8 mouse cellular contexts compared by ENCODE assay signal in genomic region chr17:48410299-48410785, GRCm38 (mm10). TPM values are rescaled to one million over a fixed set of nuclear protein-coding genes. Genes with fewer than 3 reads are reported as not detected.
DNase-seq lines count a peak whose midpoint lies in the region; ATAC-seq lines count a peak whose summit lies in the region.

No protein-coding gene starts in this region.

- peak overlapping the region; percentile 96 for H3K4me3 ChIP-seq in heart, embryonic 11.5 days (ENCODE audit: low read depth, low read length)
- peak overlapping the region; percentile 72 for H3K4me3 ChIP-seq in forebrain, embryonic 16.5 days (replicated peaks; ENCODE audit: low read length)
- peak overlapping the region; percentile 83 for H3K4me3 ChIP-seq in liver, embryonic 13.5 days (replicated peaks)

- under 1% methylated on average over 13 of the region's 13 CpGs for WGBS in heart, embryonic 11.5 days (ENCODE audit: insufficient replicate concordance)
- 0% methylated on average over 13 of the region's 13 CpGs for WGBS in forebrain, embryonic 16.5 days
- WGBS in liver, embryonic 13.5 days (ENCODE audit: insufficient replicate concordance): under 1% methylated on average over 13 of the region's 13 CpGs

- ATAC-seq in heart, embryonic 11.5 days (replicated peaks; ENCODE audit: insufficient number of reproducible peaks, low FRiP score, low TSS enrichment): peak; percentile 4; the same call in 1 of the 2 replicates
- peak; percentile 6 for ATAC-seq in forebrain, embryonic 16.5 days
- peak; percentile 29 for ATAC-seq in liver, embryonic 13.5 days (ENCODE audit: low read depth)

- H3K4me1 ChIP-seq in heart, embryonic 11.5 days (ENCODE audit: control insufficient read depth, insufficient read depth, low read length): peaks cover 18% of the 10 kb centered on the region
- peaks cover 33% of the 10 kb centered on the region for H3K4me1 ChIP-seq in forebrain, embryonic 16.5 days (replicated peaks; ENCODE audit: control insufficient read depth, insufficient read depth, low read length)
- H3K4me1 ChIP-seq in liver, embryonic 13.5 days (replicated peaks): peaks cover 53% of the 10 kb centered on the region

- no peaks in the 10 kb centered on the region for H3K27me3 ChIP-seq in heart, embryonic 11.5 days (ENCODE audit: control insufficient read depth, insufficient read depth, low read length)
- no peaks in the 10 kb centered on the region for H3K27me3 ChIP-seq in forebrain, embryonic 16.5 days (replicated peaks; ENCODE audit: control insufficient read depth, insufficient read depth, low read length)
- H3K27me3 ChIP-seq in liver, embryonic 13.5 days: no peaks in the 10 kb centered on the region

- H3K9me3 ChIP-seq in heart, embryonic 11.5 days (replicated peaks; ENCODE audit: control insufficient read depth, low read length): no peaks in the 10 kb centered on the region
- H3K9me3 ChIP-seq in forebrain, embryonic 16.5 days (ENCODE audit: control insufficient read depth, low read length): no peaks in the 10 kb centered on the region
- H3K9me3 ChIP-seq in liver, embryonic 13.5 days (replicated peaks): no peaks in the 10 kb centered on the region

- H3K36me3 ChIP-seq in heart, embryonic 11.5 days (ENCODE audit: control insufficient read depth, insufficient read depth, low read length): no peaks in the 10 kb centered on the region
- no peaks in the 10 kb centered on the region; the same call in 1 of the 2 replicates for H3K36me3 ChIP-seq in forebrain, embryonic 16.5 days (ENCODE audit: control insufficient read depth, insufficient read depth)
- peaks cover 43% of the 10 kb centered on the region for H3K36me3 ChIP-seq in liver, embryonic 13.5 days

- peak overlapping the region; percentile 89 for H3K9ac ChIP-seq in heart, embryonic 11.5 days (ENCODE audit: low read depth, low read length)
- peak overlapping the region; percentile 80 for H3K9ac ChIP-seq in forebrain, embryonic 16.5 days (replicated peaks; ENCODE audit: low read depth, low read length)
- H3K9ac ChIP-seq in liver, embryonic 13.5 days: peak overlapping the region; percentile 93

- DNase-seq in heart, postnatal 4 days: no peak
- DNase-seq in NIH3T3 (ENCODE audit: low read depth): peak; percentile 65
- DNase-seq in liver, embryonic 13.5 days: no peak
- DNase-seq in left cerebral cortex, adult 11 months (ENCODE audit: low spot score): no peak
- DNase-seq in gastrocnemius, postnatal 4 days (ENCODE audit: low spot score in 2 of 2): no peak
- DNase-seq in layer of hippocampus, postnatal 14 days (ENCODE audit: low spot score in 2 of 2): no peak

- H3K4me2 ChIP-seq in heart, embryonic 11.5 days: peak overlapping the region; percentile 83
- peak overlapping the region; percentile 88 for H3K4me2 ChIP-seq in forebrain, embryonic 16.5 days (ENCODE audit: low read length)
- H3K4me2 ChIP-seq in liver, embryonic 13.5 days: peak overlapping the region; percentile 84

- peak overlapping the region; percentile 99 for H3K27ac ChIP-seq in heart, embryonic 11.5 days (ENCODE audit: low read depth, low read length)
- peak overlapping the region; percentile 98 for H3K27ac ChIP-seq in forebrain, embryonic 16.5 days (ENCODE audit: low read length)
- peak overlapping the region; percentile 98 for H3K27ac ChIP-seq in liver, embryonic 13.5 days

RNA-seq across cellular contexts. Expression of gene Oard1, which starts 0.5 kb away (rescaled TPM):
- polyA plus RNA-seq in heart, embryonic 11.5 days (2014; fragmentation: Nextera tagmentation; extraction: Ambion mirVana): 47.4 and 48.0 TPM in 2 replicates
- 10 to 100 TPM; 14.5 to 14.6 TPM for total RNA-seq in heart, postnatal 4 days (2021)
- 49.1 and 54.5 TPM in 2 replicates for polyA plus RNA-seq in forebrain, embryonic 16.5 days (2015; fragmentation: Nextera tagmentation; extraction: Ambion mirVana)
- 58.9 and 61.8 TPM in 2 replicates for polyA plus RNA-seq in liver, embryonic 13.5 days (2015; fragmentation: Nextera tagmentation; extraction: Ambion mirVana)
- total RNA-seq in gastrocnemius, postnatal 4 days (2021): 10 to 100 TPM; 11.7 to 13.4 TPM
- 10 to 100 TPM; 10.7 to 11.2 TPM for total RNA-seq in layer of hippocampus, postnatal 14 days (2021)

RNA-seq across cellular contexts. Expression of gene Nfya, which starts 0.6 kb away (rescaled TPM):
- polyA plus RNA-seq in heart, embryonic 11.5 days (2014; fragmentation: Nextera tagmentation; extraction: Ambion mirVana): 16.9 and 19.6 TPM in 2 replicates
- 10 to 100 TPM; 29.0 to 33.2 TPM for total RNA-seq in heart, postnatal 4 days (2021)
- polyA plus RNA-seq in forebrain, embryonic 16.5 days (2015; fragmentation: Nextera tagmentation; extraction: Ambion mirVana): 19.7 and 21.8 TPM in 2 replicates
- 7.2 and 9.7 TPM in 2 replicates for polyA plus RNA-seq in liver, embryonic 13.5 days (2015; fragmentation: Nextera tagmentation; extraction: Ambion mirVana)
- 10 to 100 TPM; 26.9 to 29.3 TPM for total RNA-seq in gastrocnemius, postnatal 4 days (2021)
- 10 to 100 TPM; 30.3 to 42.0 TPM for total RNA-seq in layer of hippocampus, postnatal 14 days (2021)

RNA-seq across cellular contexts. Expression of gene Apobec2, which starts 22.4 kb away (rescaled TPM):
- polyA plus RNA-seq in heart, embryonic 11.5 days (2014; fragmentation: Nextera tagmentation; extraction: Ambion mirVana): 213 and 216 TPM in 2 replicates
- 100 to 1,000 TPM; 207 to 216 TPM for total RNA-seq in heart, postnatal 4 days (2021)
- 0.29 and 0.43 TPM in 2 replicates for polyA plus RNA-seq in forebrain, embryonic 16.5 days (2015; fragmentation: Nextera tagmentation; extraction: Ambion mirVana)
- 1.2 TPM in 2 replicates for polyA plus RNA-seq in liver, embryonic 13.5 days (2015; fragmentation: Nextera tagmentation; extraction: Ambion mirVana)
- total RNA-seq in gastrocnemius, postnatal 4 days (2021): 100 to 1,000 TPM; 585 to 600 TPM
- total RNA-seq in layer of hippocampus, postnatal 14 days (2021): under 1 TPM; 0.30 to 0.45 TPM

RNA-seq across cellular contexts. Expression of gene Tspo2, which starts 41.0 kb away (rescaled TPM):
- 2.1 TPM in 2 replicates for polyA plus RNA-seq in heart, embryonic 11.5 days (2014; fragmentation: Nextera tagmentation; extraction: Ambion mirVana)
- total RNA-seq in heart, postnatal 4 days (2021): under 1 TPM; 0.36 to 0.47 TPM
- polyA plus RNA-seq in forebrain, embryonic 16.5 days (2015; fragmentation: Nextera tagmentation; extraction: Ambion mirVana): 2.0 and 2.5 TPM in 2 replicates
- polyA plus RNA-seq in liver, embryonic 13.5 days (2015; fragmentation: Nextera tagmentation; extraction: Ambion mirVana): 134 and 152 TPM in 2 replicates
- under 1 TPM in 1 of 2 experiments, not detected in 1; 0.20 TPM for total RNA-seq in gastrocnemius, postnatal 4 days (2021)
- total RNA-seq in layer of hippocampus, postnatal 14 days (2021): under 1 TPM in 1 of 2 experiments, not detected in 1; 0.79 TPM

RNA-seq across cellular contexts. Expression of gene Unc5cl, which starts 44.4 kb away (rescaled TPM):
- polyA plus RNA-seq in heart, embryonic 11.5 days (2014; fragmentation: Nextera tagmentation; extraction: Ambion mirVana): 0.17 and 0.23 TPM in 2 replicates
- total RNA-seq in heart, postnatal 4 days (2021): under 1 TPM; 0.14 to 0.21 TPM
- 0.19 TPM in 1 of 2 replicates, not detected in the other for polyA plus RNA-seq in forebrain, embryonic 16.5 days (2015; fragmentation: Nextera tagmentation; extraction: Ambion mirVana)
- 3.5 and 4.4 TPM in 2 replicates for polyA plus RNA-seq in liver, embryonic 13.5 days (2015; fragmentation: Nextera tagmentation; extraction: Ambion mirVana)
- not detected for total RNA-seq in gastrocnemius, postnatal 4 days (2021)
- total RNA-seq in layer of hippocampus, postnatal 14 days (2021): 1 to 10 TPM in 1 of 2 experiments, under 1 TPM in 1; 0.36 to 1.0 TPM

Comparison
In these comparisons a context has a peak if more than half of its experiments do, and no peak if none do; other contexts are left out.
1. RNA of gene Apobec2, which starts 22.4 kb away (total RNA-seq): 585 to 600 TPM in gastrocnemius, postnatal 4 days and 207 to 216 TPM in heart, postnatal 4 days; 0.30 to 0.45 TPM in layer of hippocampus, postnatal 14 days; every median in the first group is over 100 times any median in the second.
2. Peak in every context shown above with its lines, with median percentiles within 50 percentile points of each other: ATAC-seq, H3K27ac ChIP-seq, H3K4me2 ChIP-seq, H3K4me3 ChIP-seq and H3K9ac ChIP-seq.